Mouse (Mus musculus) lung, embryonic 14.5 days (tissue): ENCODE measurements at regions not wholly inside any gene's neighbourhood (a gene's known extent, or its start where the extent isn't known, plus 50 kb on each side); places are given as distances from the start of the nearest gene placed in this dataset.

ENCODE experiments used
- ATAC-seq: fragments of 200-750 bp; cut with Nextera tagmentation; 2 replicates; pipeline ENCODE4 v1.8.0; 2017; ENCODE audit warnings: mild to moderate bottlenecking, moderate TSS enrichment, moderate library complexity; ENCODE audit not compliant: insufficient read depth
- DNase-seq: peaks from one replicate; pipeline ENCODE4 v3.0.0-alpha.2; 2015
- H3K27ac ChIP-seq: fragments of 300-500 bp; sonication (generic); 2 replicates; pipeline ENCODE4 v1.5.1; 2014; ENCODE audit warnings: low read depth, mild to moderate bottlenecking, moderate library complexity
- H3K27me3 ChIP-seq: fragments of 300-500 bp; sonication (generic); 2 replicates; pipeline ENCODE4 v1.6.1; 2014; ENCODE audit warnings: low read length, control low read depth; ENCODE audit not compliant: insufficient read depth
- H3K36me3 ChIP-seq: fragments of 300-500 bp; sonication (generic); 2 replicates; pipeline ENCODE4 v1.6.1; 2014; ENCODE audit warnings: control low read depth; ENCODE audit not compliant: insufficient read depth
- H3K4me1 ChIP-seq: fragments of 300-500 bp; sonication (generic); 2 replicates; pipeline ENCODE4 v1.6.1; 2014; ENCODE audit warnings: antibody characterized with exemption, control low read depth; ENCODE audit not compliant: insufficient read depth
- H3K4me2 ChIP-seq: fragments of 300-500 bp; sonication (generic); 2 replicates; pipeline ENCODE4 v1.6.1; 2014; ENCODE audit warnings: mild to moderate bottlenecking
- H3K4me3 ChIP-seq: fragments of 300-500 bp; sonication (generic); 2 replicates; pipeline ENCODE4 v1.5.1; 2014; ENCODE audit warnings: low read depth, low read length
- H3K9ac ChIP-seq: fragments of 300-500 bp; sonication (generic); 2 replicates; pipeline ENCODE4 v1.6.1; 2014
- H3K9me3 ChIP-seq: fragments of 300-500 bp; sonication (generic); 2 replicates; pipeline ENCODE4 v1.6.1; 2016; ENCODE audit warnings: low read depth, low read length, control low read depth
- CTCF ChIP-seq: IDR thresholded peaks from 2 replicates; pipeline ENCODE4 v1.5.1; 2016; ENCODE audit warnings: antibody characterized with exemption, low read depth
- WGBS: fragments of 180-500 bp; shearing (Covaris S2); extraction: QIAGEN DNeasy Blood & Tissue Kit; methylation state at CpG from one replicate; pipeline ENCODE4 v1.1.7; 2014; 5-methylcytosine and 5-hydroxymethylcytosine counted together

DNA sequence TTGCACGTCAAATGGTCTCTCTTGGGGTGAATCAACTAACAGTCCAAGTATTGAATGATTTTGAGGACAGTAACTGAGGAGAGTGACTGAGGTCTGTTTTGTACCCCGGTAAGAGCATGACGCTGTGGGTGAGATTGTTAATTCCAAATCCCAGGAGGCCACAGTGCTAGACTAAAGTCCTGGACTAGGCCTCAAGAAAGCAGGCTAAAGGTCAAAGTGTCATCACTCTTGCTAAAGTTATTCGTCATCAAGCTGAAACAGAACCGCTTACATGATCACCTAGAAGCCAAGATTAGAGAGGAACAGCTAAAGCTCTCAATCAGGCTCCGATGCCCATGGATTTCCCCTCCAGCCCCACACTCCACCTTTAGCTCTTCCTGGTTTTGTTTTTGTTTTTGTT lies 76.6 kb downstream of the Gm10260 start:
- Histone ChIP-seq H3K4me1 (peaks cover 5% of the 10 kb centered on the region; the same call in 1 of the 2 replicates), H3K4me2 (no peak overlapping the region), H3K27me3 (no peaks in the 10 kb centered on the region), H3K36me3 (no peaks in the 10 kb centered on the region), H3K4me3 (no peak overlapping the region), H3K27ac (no peak overlapping the region), H3K9me3 (no peaks in the 10 kb centered on the region), H3K9ac (no peak overlapping the region)
- WGBS: 89% methylated on average over 6 of the region's 6 CpGs
- ATAC-seq (no peak), DNase-seq (no peak)
- no peak for TF ChIP-seq CTCF

GRCm38 (mm10) chr13:97681228-97681987 lies 79.0 kb downstream of the Gm10260 start:
- Histone ChIP-seq H3K9me3 (no peaks in the 10 kb centered on the region), H3K27ac (no peak overlapping the region; the same call in 1 of the 2 replicates), H3K36me3 (no peaks in the 10 kb centered on the region), H3K4me1 (peaks cover 11% of the 10 kb centered on the region), H3K4me2 (no peak overlapping the region), H3K4me3 (no peak overlapping the region), H3K27me3 (no peaks in the 10 kb centered on the region), H3K9ac (no peak overlapping the region)
- ATAC-seq (peak; percentile 58), DNase-seq (peak; percentile 59)
- no peak for TF ChIP-seq CTCF
- 26% methylated on average over 6 of the region's 6 CpGs for WGBS

DNA sequence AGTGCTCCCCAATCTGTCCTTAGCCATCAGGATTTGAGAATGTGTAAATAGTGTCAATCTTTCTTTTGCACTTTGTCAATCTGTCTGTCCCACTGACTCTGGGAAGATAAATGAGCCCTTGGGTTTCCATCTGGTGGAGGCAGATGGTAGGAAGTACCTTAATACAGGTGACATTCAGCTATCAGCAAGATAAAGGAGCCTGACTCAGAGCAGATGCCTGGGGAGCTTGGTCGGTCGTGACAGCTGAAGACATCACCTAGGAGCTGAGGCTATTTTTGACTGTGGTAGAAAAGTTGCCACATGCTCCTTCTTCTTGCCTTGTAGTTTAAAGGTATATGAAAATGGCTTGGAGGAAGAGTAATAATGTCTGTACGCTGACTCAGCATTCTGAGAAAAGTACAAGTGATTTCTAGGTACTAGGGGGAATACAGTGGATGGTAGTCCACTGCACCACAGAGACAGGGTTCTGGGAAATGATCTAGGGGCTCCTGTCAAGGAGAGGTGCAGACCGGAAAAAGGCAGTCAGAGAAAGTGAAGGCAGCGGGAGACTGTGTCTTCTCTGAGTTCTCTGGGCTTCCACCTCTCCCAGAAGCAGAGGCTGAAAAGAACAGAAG lies 80.0 kb downstream of the Gm10260 start:
- no peaks in the 10 kb centered on the region for H3K9me3 ChIP-seq
- H3K27ac ChIP-seq: no peak overlapping the region
- 53% methylated on average over 5 of the region's 5 CpGs for WGBS
- H3K4me2 ChIP-seq: no peak overlapping the region
- DNase-seq (no peak), ATAC-seq (no peak)
- no peak for TF ChIP-seq CTCF
- H3K36me3 ChIP-seq: no peaks in the 10 kb centered on the region
- H3K4me3 ChIP-seq: no peak overlapping the region
- H3K4me1 ChIP-seq: peaks cover 16% of the 10 kb centered on the region
- H3K27me3 ChIP-seq: no peaks in the 10 kb centered on the region
- no peak overlapping the region for H3K9ac ChIP-seq

- Histone ChIP-seq H3K9ac (no peak overlapping the region), H3K4me1 (peaks cover 16% of the 10 kb centered on the region)
Measured at GRCm38 (mm10) chr13:97678991-97679390, 81.4 kb downstream of the Gm10260 start.

GRCm38 (mm10) chr13:97676536-97677048 lies 83.8 kb downstream of the Gm10260 start:
- WGBS: 27% methylated on average over 8 of the region's 8 CpGs
- Histone ChIP-seq H3K27ac (no peak overlapping the region), H3K9ac (no peak overlapping the region), H3K4me3 (no peak overlapping the region), H3K9me3 (no peaks in the 10 kb centered on the region), H3K36me3 (no peaks in the 10 kb centered on the region), H3K27me3 (no peaks in the 10 kb centered on the region), H3K4me2 (no peak overlapping the region), H3K4me1 (peaks cover 11% of the 10 kb centered on the region)
- ATAC-seq: no peak
- no peak for TF ChIP-seq CTCF
- DNase-seq: peak; percentile 32

More at GRCm38 (mm10) chr13:97678991-97679390, 81.4 kb downstream of the Gm10260 start:
- ATAC-seq (no peak), DNase-seq (no peak)
- no peaks in the 10 kb centered on the region for H3K9me3 ChIP-seq
- 92% methylated on average over 5 of the region's 5 CpGs for WGBS
- no peaks in the 10 kb centered on the region for H3K36me3 ChIP-seq
- no peaks in the 10 kb centered on the region for H3K27me3 ChIP-seq
- no peak overlapping the region for H3K27ac ChIP-seq
- no peak overlapping the region for H3K4me3 ChIP-seq
- no peak overlapping the region for H3K4me2 ChIP-seq
- TF ChIP-seq CTCF: no peak

- TF ChIP-seq CTCF: no peak
- H3K4me2 ChIP-seq: no peak overlapping the region
- H3K4me3 ChIP-seq: no peak overlapping the region
- no peak overlapping the region for H3K27ac ChIP-seq
- ATAC-seq (no peak), DNase-seq (no peak)
- peaks cover 11% of the 10 kb centered on the region for H3K4me1 ChIP-seq
- no peaks in the 10 kb centered on the region for H3K27me3 ChIP-seq
- H3K36me3 ChIP-seq: no peaks in the 10 kb centered on the region
- H3K9ac ChIP-seq: no peak overlapping the region
- WGBS: 78% methylated on average over 5 of the region's 5 CpGs
- no peaks in the 10 kb centered on the region for H3K9me3 ChIP-seq
Measured at GRCm38 (mm10) chr13:97673107-97673506, 87.3 kb downstream of the Gm10260 start.

DNA sequence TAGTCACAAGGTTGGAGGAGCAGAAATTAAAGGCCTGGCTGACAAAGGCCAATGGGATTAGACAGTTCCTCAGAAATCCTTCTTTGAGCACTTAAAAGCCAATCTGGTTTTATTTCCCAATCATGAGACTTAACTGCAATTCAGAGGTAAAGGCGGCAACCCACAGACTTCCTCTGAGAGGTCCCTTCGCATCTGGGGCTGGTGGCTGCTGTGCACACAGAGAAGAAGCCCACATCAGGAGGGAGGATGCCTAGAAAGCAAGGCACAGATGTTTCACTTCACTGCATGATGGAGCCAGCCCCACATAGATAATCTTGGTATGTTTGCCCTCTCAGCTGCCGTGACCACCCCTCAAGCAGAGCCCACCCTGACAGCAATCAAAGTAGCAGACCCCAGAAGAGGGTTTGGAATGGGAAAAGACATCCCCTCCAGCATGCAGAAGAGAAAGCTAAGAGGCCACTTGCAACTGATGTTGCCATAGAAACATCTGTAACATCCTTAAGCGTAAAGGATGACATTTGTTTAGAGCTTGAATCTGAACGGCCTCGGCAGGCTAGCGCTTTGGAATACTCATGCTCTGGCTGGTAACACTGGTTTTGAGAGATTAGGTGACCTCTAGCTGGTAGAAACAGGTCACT lies 88.3 kb downstream of the Gm10260 start:
- ATAC-seq (no peak), DNase-seq (peak; percentile 24)
- peaks cover 11% of the 10 kb centered on the region for H3K4me1 ChIP-seq
- 40% methylated on average over 7 of the region's 7 CpGs for WGBS
- no peak overlapping the region for H3K9ac ChIP-seq
- no peaks in the 10 kb centered on the region for H3K36me3 ChIP-seq
- no peak overlapping the region for H3K4me2 ChIP-seq
- H3K27me3 ChIP-seq: no peaks in the 10 kb centered on the region
- no peaks in the 10 kb centered on the region for H3K9me3 ChIP-seq
- H3K27ac ChIP-seq: no peak overlapping the region
- TF ChIP-seq CTCF: no peak
- no peak overlapping the region for H3K4me3 ChIP-seq
